Mouse (Mus musculus) cerebellum, adult 11 months (tissue): ENCODE measurements around the gene Dtd2.

Experiments
- DNase-seq: peaks from one replicate; pipeline ENCODE4 v3.0.0; 2022

Dtd2 gene

GRCm38 (mm10) chr12:51983625-51984024 is 22.7 kb downstream of the Dtd2 start:
- no peak for DNase-seq

- no peak for DNase-seq
Measured at GRCm38 (mm10) chr12:51976531-51976930, 29.8 kb downstream of the Dtd2 start.

- DNase-seq: no peak
Measured at GRCm38 (mm10) chr12:51974381-51974780, 31.9 kb downstream of the Dtd2 start.

DNA sequence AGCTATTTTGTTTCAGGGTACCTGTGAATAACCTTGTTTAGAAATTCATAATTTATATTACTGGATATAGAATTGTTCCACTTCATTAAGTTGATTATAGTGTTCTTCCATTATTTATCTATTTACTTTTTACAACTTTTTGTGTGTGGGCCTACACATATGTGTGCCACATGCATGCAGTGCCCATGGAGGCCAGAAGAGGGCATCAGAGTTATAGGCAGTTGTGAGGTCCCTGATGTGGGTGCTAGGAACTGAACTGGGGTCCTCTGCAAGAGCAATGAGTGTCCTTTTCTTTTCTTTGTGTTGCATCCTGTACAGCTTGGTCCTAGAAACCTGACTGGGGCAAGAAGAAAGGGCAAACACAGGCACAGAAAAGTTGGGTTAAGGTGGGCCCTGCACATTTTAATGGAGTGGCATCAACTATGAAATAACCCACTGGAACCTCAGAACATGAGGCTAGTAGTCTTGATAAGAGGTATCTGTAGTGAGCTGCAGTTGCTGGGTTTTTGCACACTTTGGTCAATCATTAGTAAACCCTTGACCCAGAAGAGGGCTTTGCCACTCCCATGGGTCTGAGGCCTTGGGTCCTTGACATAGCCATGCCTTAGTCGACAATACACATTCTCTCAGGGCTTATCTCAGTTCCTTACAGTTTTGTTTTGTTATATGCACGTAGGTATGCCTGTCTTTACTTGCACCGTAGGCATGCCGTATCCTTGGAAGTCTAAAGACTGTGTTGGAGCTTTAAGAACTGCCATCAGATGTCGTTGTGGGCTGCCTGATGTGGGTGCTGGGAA is 33.8 kb downstream of the Dtd2 start:
- no peak for DNase-seq

GRCm38 (mm10) chr12:51971070-51971664 is 35.1 kb downstream of the Dtd2 start, which contains the start of gene Heatr5a:
Heatr5a (minus strand) TSS chr12:51971321.
- peak; percentile 86 for DNase-seq

GRCm38 (mm10) chr12:51970352-51971069 is 35.8 kb downstream of the Dtd2 start:
- DNase-seq: no peak

- no peak for DNase-seq
Measured at GRCm38 (mm10) chr12:51969876-51970275, 36.4 kb downstream of the Dtd2 start.

DNA sequence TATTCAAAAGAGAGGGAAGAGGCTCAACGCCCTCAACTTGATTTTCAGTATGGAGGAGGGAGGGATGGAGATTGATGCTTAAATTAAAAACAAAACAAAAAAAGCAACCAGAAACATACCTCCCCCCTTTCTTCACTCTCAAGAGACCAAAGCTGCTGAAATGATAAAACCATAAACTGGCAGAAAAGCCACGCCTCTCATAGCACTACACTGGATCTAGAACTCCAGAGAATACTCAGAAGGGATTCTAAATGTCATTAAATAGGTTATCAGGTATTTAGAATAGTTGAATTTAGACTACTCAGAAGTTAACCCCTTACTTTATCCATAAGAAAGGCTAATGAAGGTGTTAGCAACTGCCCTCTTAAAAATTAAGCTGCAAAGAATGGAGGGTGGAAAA is 37.2 kb downstream of the Dtd2 start:
- DNase-seq: no peak

DNA sequence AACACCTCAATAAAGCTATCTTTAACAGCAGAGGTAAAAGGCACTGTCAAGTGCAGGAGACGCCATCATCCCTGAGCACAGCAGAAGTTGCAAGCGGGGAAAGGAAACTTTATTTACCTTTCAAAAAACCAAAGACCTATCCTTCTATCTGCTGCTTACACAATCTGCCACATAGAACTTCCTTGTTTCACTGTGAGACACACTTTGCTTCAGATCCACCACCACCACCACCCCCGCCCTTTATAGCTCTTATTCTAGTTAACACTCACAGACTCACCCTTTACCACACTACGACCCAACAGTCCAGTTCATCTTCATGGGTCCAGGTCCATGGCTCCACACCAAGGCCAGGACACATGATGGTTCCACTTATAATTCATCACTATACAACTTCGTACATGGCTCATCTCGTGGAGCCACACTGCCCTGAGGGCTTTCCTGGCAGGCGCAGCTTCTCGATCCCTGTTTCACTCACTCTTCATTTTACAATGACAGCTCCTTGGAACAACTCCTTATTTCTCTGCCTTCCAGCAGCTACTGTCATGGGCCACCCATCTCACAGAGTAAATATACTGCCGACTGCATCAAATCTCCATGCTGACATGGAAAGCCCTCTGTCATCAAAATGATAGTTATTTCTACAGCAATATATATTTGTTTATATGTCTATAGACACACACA is 38.2 kb downstream of the Dtd2 start:
- no peak for DNase-seq

- DNase-seq: no peak
Measured at GRCm38 (mm10) chr12:51957626-51958025, 48.7 kb downstream of the Dtd2 start.

DNA sequence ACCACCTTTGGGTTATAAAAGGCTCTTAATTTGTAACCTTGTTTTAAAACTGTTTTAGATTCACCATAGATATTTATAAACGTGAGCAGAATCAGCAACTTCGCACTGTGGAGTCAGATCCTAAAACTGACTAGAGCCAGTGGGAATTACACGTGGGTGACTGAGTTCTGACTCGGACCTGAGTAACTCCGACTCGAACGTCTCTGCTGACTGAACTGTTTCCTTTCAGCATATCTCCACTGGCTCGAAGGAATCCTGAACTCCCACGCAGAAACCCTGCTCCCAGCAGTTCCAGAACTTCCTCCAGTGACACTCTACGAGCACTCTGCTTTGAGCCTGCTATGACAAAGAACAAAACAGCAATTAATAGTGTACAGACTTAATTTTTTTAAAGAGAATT is 54.0 kb downstream of the Dtd2 start:
- DNase-seq: no peak

DNA sequence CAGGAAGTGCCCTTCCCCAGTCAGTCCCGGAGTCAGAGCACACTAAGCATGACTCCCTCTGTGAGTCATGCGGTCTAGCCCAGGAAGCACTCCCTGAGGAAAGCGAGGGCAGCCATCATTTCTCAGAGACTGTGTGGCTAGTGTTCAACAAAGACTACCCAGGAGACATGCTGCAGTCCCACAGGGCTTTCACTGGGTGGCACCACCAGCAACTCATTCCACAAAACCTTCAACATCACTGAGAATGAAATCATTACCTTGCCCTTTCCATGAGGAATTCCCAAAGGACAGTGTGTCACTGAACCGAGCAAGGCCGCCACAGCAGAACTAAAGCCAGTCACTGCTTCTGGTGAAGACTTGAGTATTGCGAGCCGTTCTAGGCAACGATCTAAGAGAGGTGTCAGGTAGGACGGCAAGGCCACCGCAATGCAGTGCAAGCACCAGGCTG is 58.8 kb downstream of the Dtd2 start:
- no peak for DNase-seq

DNA sequence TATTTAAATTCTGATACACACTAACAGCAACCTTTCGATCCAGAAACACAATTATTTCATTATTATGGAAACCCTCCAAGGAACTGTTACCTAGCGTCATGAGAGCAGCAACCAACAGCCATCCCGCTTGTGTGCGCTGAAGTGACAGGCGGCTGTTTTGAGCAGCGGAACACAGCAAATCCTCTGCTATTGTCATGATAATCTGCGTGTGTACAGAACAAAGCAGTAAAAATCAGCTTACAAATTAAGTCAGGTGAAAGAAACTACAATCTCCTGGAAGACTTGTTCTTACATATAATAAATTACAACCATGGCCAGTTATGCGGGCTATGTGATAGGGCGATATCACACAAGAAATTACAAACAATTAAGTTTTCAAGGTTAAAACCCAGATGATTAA is 61.0 kb downstream of the Dtd2 start:
- no peak for DNase-seq

DNA sequence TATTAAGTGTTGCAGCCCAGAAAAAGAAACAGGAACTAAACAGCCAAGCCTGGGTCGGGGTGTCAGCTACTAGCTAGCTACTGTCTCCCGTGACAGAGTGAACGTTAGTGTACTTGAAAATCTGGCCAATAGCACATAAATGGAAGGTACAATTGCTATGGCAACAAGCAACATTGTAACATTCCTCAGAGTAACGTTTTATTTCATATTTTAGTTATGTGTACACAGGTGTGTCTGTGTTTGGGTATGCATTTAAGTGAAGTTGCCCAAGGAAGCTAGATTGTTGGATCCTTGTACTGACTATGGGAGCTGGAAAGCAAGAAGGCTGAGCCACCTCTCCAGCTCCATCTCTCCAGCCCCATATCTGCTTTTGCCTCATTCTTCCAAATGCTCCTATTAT is 66.5 kb downstream of the Dtd2 start:
- DNase-seq: no peak
